In the genomic region with DNA sequence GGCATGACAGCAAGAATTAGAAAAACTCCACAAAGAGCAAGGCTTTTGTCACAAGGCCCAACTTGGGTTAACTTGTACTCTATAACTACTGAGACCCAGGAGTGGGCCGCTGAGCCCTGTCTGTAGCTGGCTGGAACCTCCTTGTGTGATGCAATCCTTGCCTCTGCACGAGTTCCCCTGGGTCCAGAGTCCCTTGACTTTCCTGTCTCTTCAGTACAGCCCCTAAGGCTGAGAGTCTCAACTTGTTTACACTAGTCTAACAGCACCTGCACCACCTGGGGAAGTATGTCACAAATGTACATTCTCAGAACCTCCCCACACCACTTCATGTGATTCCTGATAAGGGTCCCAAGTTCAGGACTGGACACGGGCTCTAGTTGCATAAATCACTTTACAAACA, we compare ENCODE assay signal across 22 mouse cellular contexts.
DNase-seq lines count a peak whose midpoint lies in the region; ATAC-seq and TF ChIP-seq lines count a peak whose summit lies in the region.
"Had no signal": no experiment of that assay in that cellular context is flagged by ENCODE, and none has a peak within 500 bp of the region (broad histone marks: within the 10 kb centered on the region; RNA-seq: fewer than 3 reads in every experiment).

No protein-coding gene starts in this region.

- no peak for TF ChIP-seq CTCF in lung, postnatal 0 days (IDR thresholded peaks at IDR 0.05)
- no peak for TF ChIP-seq CTCF in forebrain, postnatal 0 days (IDR thresholded peaks at IDR 0.05; ENCODE audit: low read depth)

- ATAC-seq in kidney, embryonic 15.5 days (replicated peaks; ENCODE audit: low FRiP score): no peak
- peak; percentile 79 for ATAC-seq in lung, postnatal 0 days
- ATAC-seq in forebrain, postnatal 0 days: no peak

- peak; percentile 2 to 5 for DNase-seq in kidney, adult 8-10 months
- DNase-seq in lung, postnatal 0 days (ENCODE audit: low spot score): peak; percentile 21
- DNase-seq in lung, postnatal 14 days: no peak
- DNase-seq in kidney, postnatal 10 days: peak; percentile 3
- DNase-seq in yolk sac, embryonic 10.5 days (ENCODE audit: low spot score): peak; percentile 64
- DNase-seq in frontal cortex, postnatal 25 days (ENCODE audit: low spot score in 2 of 2): no peak
- DNase-seq in forebrain, postnatal 0 days: no peak
- DNase-seq: adrenal gland, adult 8-10 months; B cell, adult 2 months; cerebellum, adult 11-12 months; cerebellum, postnatal 10 days; left cerebral cortex, postnatal 4 days; midbrain, embryonic 14.5 days; retina, postnatal 1 day; right cerebral cortex, postnatal 25 days; spleen, adult 18-20 months had no signal

- H3K27ac ChIP-seq in kidney, embryonic 15.5 days: no peak overlapping the region
- H3K27ac ChIP-seq in lung, postnatal 0 days (ENCODE audit: low read length): no peak overlapping the region
- H3K27ac ChIP-seq in forebrain, postnatal 0 days (ENCODE audit: low read depth, low read length): no peak overlapping the region
- H3K27ac ChIP-seq: heart, embryonic 15.5 days; hindbrain, embryonic 15.5 days; left cerebral cortex, adult 2 months; limb, embryonic 15.5 days; neural tube, embryonic 12.5 days had no signal

- WGBS in kidney, embryonic 15.5 days: 61% methylated on average over 3 of the region's 3 CpGs
- 44% methylated on average over 3 of the region's 3 CpGs for WGBS in lung, postnatal 0 days
- WGBS in forebrain, postnatal 0 days: 83% methylated on average over 3 of the region's 3 CpGs

- H3K4me3 ChIP-seq in kidney, embryonic 15.5 days (replicated peaks): no peak overlapping the region
- no peak overlapping the region for H3K4me3 ChIP-seq in lung, postnatal 0 days (ENCODE audit: low read depth, low read length)
- no peak overlapping the region for H3K4me3 ChIP-seq in forebrain, postnatal 0 days (ENCODE audit: low read depth, low read length)
- H3K4me3 ChIP-seq: heart, embryonic 15.5 days; hindbrain, embryonic 15.5 days; left cerebral cortex, adult 2 months; limb, embryonic 15.5 days; neural tube, embryonic 12.5 days had no signal

- no peaks in the 10 kb centered on the region for H3K9me3 ChIP-seq in kidney, embryonic 15.5 days (replicated peaks)
- H3K9me3 ChIP-seq in lung, postnatal 0 days (ENCODE audit: low read length): no peaks in the 10 kb centered on the region
- H3K9me3 ChIP-seq in forebrain, postnatal 0 days (ENCODE audit: low read length): no peaks in the 10 kb centered on the region
- H3K9me3 ChIP-seq: heart, embryonic 15.5 days; hindbrain, embryonic 15.5 days; limb, embryonic 15.5 days; neural tube, embryonic 12.5 days had no signal

- H3K9ac ChIP-seq in kidney, embryonic 15.5 days: no peak overlapping the region
- H3K9ac ChIP-seq in lung, postnatal 0 days (replicated peaks; ENCODE audit: low read depth): no peak overlapping the region
- H3K9ac ChIP-seq in forebrain, postnatal 0 days: no peak overlapping the region
- H3K9ac ChIP-seq: heart, embryonic 15.5 days; hindbrain, embryonic 15.5 days; limb, embryonic 15.5 days; neural tube, embryonic 12.5 days had no signal

- TF ChIP-seq EP300 in lung, postnatal 0 days (IDR thresholded peaks at IDR 0.05): no peak

- H3K36me3 ChIP-seq in kidney, embryonic 15.5 days: no peaks in the 10 kb centered on the region
- H3K36me3 ChIP-seq in lung, postnatal 0 days (ENCODE audit: insufficient read depth, low read length): no peaks in the 10 kb centered on the region
- no peaks in the 10 kb centered on the region for H3K36me3 ChIP-seq in forebrain, postnatal 0 days (ENCODE audit: insufficient read depth)
- H3K36me3 ChIP-seq: heart, embryonic 15.5 days; hindbrain, embryonic 15.5 days; limb, embryonic 15.5 days; neural tube, embryonic 12.5 days had no signal

- H3K4me2 ChIP-seq in kidney, embryonic 15.5 days: no peak overlapping the region
- H3K4me2 ChIP-seq in lung, postnatal 0 days (replicated peaks; ENCODE audit: low read depth, low read length): no peak overlapping the region
- H3K4me2 ChIP-seq in forebrain, postnatal 0 days (ENCODE audit: low read depth): no peak overlapping the region
- H3K4me2 ChIP-seq: heart, embryonic 15.5 days; hindbrain, embryonic 15.5 days; limb, embryonic 15.5 days; neural tube, embryonic 12.5 days had no signal

- H3K4me1 ChIP-seq in kidney, embryonic 15.5 days: no peaks in the 10 kb centered on the region
- H3K4me1 ChIP-seq in lung, postnatal 0 days (ENCODE audit: insufficient read depth, low read depth, low read length): no peaks in the 10 kb centered on the region
- no peaks in the 10 kb centered on the region for H3K4me1 ChIP-seq in forebrain, postnatal 0 days (ENCODE audit: insufficient read depth)
- H3K4me1 ChIP-seq: heart, embryonic 15.5 days; hindbrain, embryonic 15.5 days; limb, embryonic 15.5 days; neural tube, embryonic 12.5 days had no signal

- H3K27me3 ChIP-seq in kidney, embryonic 15.5 days: peaks cover 64% of the 10 kb centered on the region
- no peaks in the 10 kb centered on the region for H3K27me3 ChIP-seq in lung, postnatal 0 days (replicated peaks; ENCODE audit: insufficient read depth, low read length)
- no peaks in the 10 kb centered on the region for H3K27me3 ChIP-seq in forebrain, postnatal 0 days (ENCODE audit: insufficient read depth, low read length)
- H3K27me3 ChIP-seq: heart, embryonic 15.5 days; neural tube, embryonic 12.5 days had no signal

Comparison
In these comparisons a context has a peak if more than half of its experiments do, and no peak if none do; other contexts are left out.
1. DNase-seq: peak in kidney, adult 8-10 months (2 of 2), lung, postnatal 0 days (single experiment), kidney, postnatal 10 days (single experiment) and yolk sac, embryonic 10.5 days (single experiment); none in lung, postnatal 14 days (single experiment), frontal cortex, postnatal 25 days (0 of 2) and forebrain, postnatal 0 days (single experiment).